Mouse (Mus musculus): ENCODE measurements around the gene Sptssb. TPM values are rescaled to one million over a fixed set of nuclear protein-coding genes. Genes with fewer than 3 reads are reported as not detected.

The Sptssb gene
- polyA plus RNA-seq, 1 experiment from 2014 or later, result 0.21 TPM

- H3K9me3 ChIP-seq (ENCODE audit: control insufficient read depth, low read length), result no peaks in the 10 kb centered on the region
- ATAC-seq (ENCODE audit: insufficient number of reproducible peaks, low FRiP score, low TSS enrichment, low read depth), result no peak
- no peak overlapping the region for H3K27ac ChIP-seq (replicated peaks; ENCODE audit: low read depth, low read length)
- 92% methylated on average over 11 of the region's 11 CpGs for WGBS
- H3K4me2 ChIP-seq (ENCODE audit: low read depth, severe bottlenecking), result no peak overlapping the region
- H3K4me3 ChIP-seq (ENCODE audit: low read depth, low read length), result no peak overlapping the region
- H3K4me1 ChIP-seq (ENCODE audit: control insufficient read depth, insufficient read depth, low read length), result no peaks in the 10 kb centered on the region
- no peaks in the 10 kb centered on the region for H3K36me3 ChIP-seq (ENCODE audit: control insufficient read depth, insufficient read depth, low read length)
- H3K9ac ChIP-seq (ENCODE audit: low read length), result no peak overlapping the region
- H3K27me3 ChIP-seq (ENCODE audit: control insufficient read depth, insufficient read depth, low read length), result no peaks in the 10 kb centered on the region
- no peak for DNase-seq (ENCODE audit: low spot score)
These were observed 35.8 kb upstream of the Sptssb start for GRCm38 (mm10) chr3:69895516-69895915.

- ATAC-seq (ENCODE audit: insufficient number of reproducible peaks, low FRiP score, low TSS enrichment, low read depth) (no peak), DNase-seq (ENCODE audit: low spot score) (no peak)
- Histone ChIP-seq H3K27ac (replicated peaks; ENCODE audit: low read depth, low read length) (no peak overlapping the region), H3K4me3 (ENCODE audit: low read depth, low read length) (no peak overlapping the region), H3K9me3 (ENCODE audit: control insufficient read depth, low read length) (no peaks in the 10 kb centered on the region), H3K36me3 (ENCODE audit: control insufficient read depth, insufficient read depth, low read length) (no peaks in the 10 kb centered on the region), H3K4me2 (ENCODE audit: low read depth, severe bottlenecking) (no peak overlapping the region), H3K4me1 (ENCODE audit: control insufficient read depth, insufficient read depth, low read length) (no peaks in the 10 kb centered on the region), H3K27me3 (ENCODE audit: control insufficient read depth, insufficient read depth, low read length) (no peaks in the 10 kb centered on the region), H3K9ac (ENCODE audit: low read length) (no peak overlapping the region)
- WGBS, result 86% methylated on average over 9 of the region's 9 CpGs
These were observed 32.7 kb upstream of the Sptssb start for GRCm38 (mm10) chr3:69892187-69893094.

- Histone ChIP-seq H3K4me1 (ENCODE audit: control insufficient read depth, insufficient read depth, low read length) (no peaks in the 10 kb centered on the region), H3K9me3 (ENCODE audit: control insufficient read depth, low read length) (no peaks in the 10 kb centered on the region), H3K27me3 (ENCODE audit: control insufficient read depth, insufficient read depth, low read length) (no peaks in the 10 kb centered on the region), H3K27ac (replicated peaks; ENCODE audit: low read depth, low read length) (no peak overlapping the region), H3K4me3 (ENCODE audit: low read depth, low read length) (no peak overlapping the region), H3K36me3 (ENCODE audit: control insufficient read depth, insufficient read depth, low read length) (no peaks in the 10 kb centered on the region), H3K9ac (ENCODE audit: low read length) (no peak overlapping the region), H3K4me2 (ENCODE audit: low read depth, severe bottlenecking) (no peak overlapping the region)
- 62% methylated on average over 2 of the region's 2 CpGs for WGBS
- DNase-seq (ENCODE audit: low spot score) (no peak), ATAC-seq (ENCODE audit: insufficient number of reproducible peaks, low FRiP score, low TSS enrichment, low read depth) (no peak)
These were observed 26.1 kb upstream of the Sptssb start for GRCm38 (mm10) chr3:69885866-69886265.

GRCm38 (mm10) chr3:69883710-69884109 is 24.0 kb upstream of the Sptssb start:
- Histone ChIP-seq H3K4me1 (ENCODE audit: control insufficient read depth, insufficient read depth, low read length) (no peaks in the 10 kb centered on the region), H3K27ac (replicated peaks; ENCODE audit: low read depth, low read length) (no peak overlapping the region), H3K36me3 (ENCODE audit: control insufficient read depth, insufficient read depth, low read length) (no peaks in the 10 kb centered on the region), H3K4me3 (ENCODE audit: low read depth, low read length) (no peak overlapping the region), H3K4me2 (ENCODE audit: low read depth, severe bottlenecking) (no peak overlapping the region), H3K9ac (ENCODE audit: low read length) (no peak overlapping the region), H3K9me3 (ENCODE audit: control insufficient read depth, low read length) (no peaks in the 10 kb centered on the region), H3K27me3 (ENCODE audit: control insufficient read depth, insufficient read depth, low read length) (no peaks in the 10 kb centered on the region)
- DNase-seq (ENCODE audit: low spot score) (no peak), ATAC-seq (ENCODE audit: insufficient number of reproducible peaks, low FRiP score, low TSS enrichment, low read depth) (no peak)
- 78% methylated on average over 1 of the region's 1 CpGs for WGBS

- 80% methylated on average over 2 of the region's 2 CpGs for WGBS
- H3K36me3 ChIP-seq (ENCODE audit: control insufficient read depth, insufficient read depth, low read length), result no peaks in the 10 kb centered on the region
- ATAC-seq (ENCODE audit: insufficient number of reproducible peaks, low FRiP score, low TSS enrichment, low read depth), result no peak
- DNase-seq (ENCODE audit: low spot score), result no peak
- H3K4me3 ChIP-seq (ENCODE audit: low read depth, low read length), result no peak overlapping the region
- H3K9me3 ChIP-seq (ENCODE audit: control insufficient read depth, low read length), result no peaks in the 10 kb centered on the region
- H3K27me3 ChIP-seq (ENCODE audit: control insufficient read depth, insufficient read depth, low read length), result no peaks in the 10 kb centered on the region
- no peaks in the 10 kb centered on the region for H3K4me1 ChIP-seq (ENCODE audit: control insufficient read depth, insufficient read depth, low read length)
- H3K4me2 ChIP-seq (ENCODE audit: low read depth, severe bottlenecking), result no peak overlapping the region
- no peak overlapping the region for H3K27ac ChIP-seq (replicated peaks; ENCODE audit: low read depth, low read length)
- H3K9ac ChIP-seq (ENCODE audit: low read length), result no peak overlapping the region
These were observed 17.8 kb upstream of the Sptssb start for GRCm38 (mm10) chr3:69877538-69877937.

- no peak overlapping the region for H3K27ac ChIP-seq (replicated peaks; ENCODE audit: low read depth, low read length)
- ATAC-seq (ENCODE audit: insufficient number of reproducible peaks, low FRiP score, low TSS enrichment, low read depth) (no peak), DNase-seq (ENCODE audit: low spot score) (no peak)
- 88% methylated on average over 3 of the region's 3 CpGs for WGBS
- H3K9me3 ChIP-seq (ENCODE audit: control insufficient read depth, low read length), result no peaks in the 10 kb centered on the region
- H3K9ac ChIP-seq (ENCODE audit: low read length), result no peak overlapping the region
- H3K27me3 ChIP-seq (ENCODE audit: control insufficient read depth, insufficient read depth, low read length), result no peaks in the 10 kb centered on the region
- no peak overlapping the region for H3K4me2 ChIP-seq (ENCODE audit: low read depth, severe bottlenecking)
- H3K4me1 ChIP-seq (ENCODE audit: control insufficient read depth, insufficient read depth, low read length), result no peaks in the 10 kb centered on the region
- no peaks in the 10 kb centered on the region for H3K36me3 ChIP-seq (ENCODE audit: control insufficient read depth, insufficient read depth, low read length)
- H3K4me3 ChIP-seq (ENCODE audit: low read depth, low read length), result no peak overlapping the region
These were observed 15.0 kb upstream of the Sptssb start for GRCm38 (mm10) chr3:69874721-69875120.

- no peak overlapping the region for H3K4me3 ChIP-seq (ENCODE audit: low read depth, low read length)
- H3K27ac ChIP-seq (replicated peaks; ENCODE audit: low read depth, low read length), result no peak overlapping the region
- no peak overlapping the region for H3K9ac ChIP-seq (ENCODE audit: low read length)
- H3K4me1 ChIP-seq (ENCODE audit: control insufficient read depth, insufficient read depth, low read length), result no peaks in the 10 kb centered on the region
- H3K36me3 ChIP-seq (ENCODE audit: control insufficient read depth, insufficient read depth, low read length), result no peaks in the 10 kb centered on the region
- H3K4me2 ChIP-seq (ENCODE audit: low read depth, severe bottlenecking), result no peak overlapping the region
- ATAC-seq (ENCODE audit: insufficient number of reproducible peaks, low FRiP score, low TSS enrichment, low read depth) (no peak), DNase-seq (ENCODE audit: low spot score) (no peak)
- 83% methylated on average over 6 of the region's 6 CpGs for WGBS
- H3K9me3 ChIP-seq (ENCODE audit: control insufficient read depth, low read length), result no peaks in the 10 kb centered on the region
- H3K27me3 ChIP-seq (ENCODE audit: control insufficient read depth, insufficient read depth, low read length), result no peaks in the 10 kb centered on the region
These were observed 13.1 kb upstream of the Sptssb start for GRCm38 (mm10) chr3:69872661-69873327.

GRCm38 (mm10) chr3:69871174-69871573 is 11.4 kb upstream of the Sptssb start:
- Histone ChIP-seq H3K4me3 (ENCODE audit: low read depth, low read length) (no peak overlapping the region), H3K27ac (replicated peaks; ENCODE audit: low read depth, low read length) (no peak overlapping the region), H3K4me1 (ENCODE audit: control insufficient read depth, insufficient read depth, low read length) (no peaks in the 10 kb centered on the region), H3K27me3 (ENCODE audit: control insufficient read depth, insufficient read depth, low read length) (no peaks in the 10 kb centered on the region), H3K36me3 (ENCODE audit: control insufficient read depth, insufficient read depth, low read length) (no peaks in the 10 kb centered on the region), H3K4me2 (ENCODE audit: low read depth, severe bottlenecking) (no peak overlapping the region), H3K9me3 (ENCODE audit: control insufficient read depth, low read length) (no peaks in the 10 kb centered on the region), H3K9ac (ENCODE audit: low read length) (no peak overlapping the region)
- no peak for ATAC-seq (ENCODE audit: insufficient number of reproducible peaks, low FRiP score, low TSS enrichment, low read depth)
- DNase-seq (ENCODE audit: low spot score), result no peak
- WGBS, result 84% methylated on average over 14 of the region's 14 CpGs

Measured in limb, embryonic 11.5 days (tissue).